Mouse (Mus musculus) testis, adult 2 months (tissue): Measurements from ENCODE around the gene Cd46.

Experiments
- CTCF ChIP-seq: fragments of 200-500 bp; IDR thresholded peaks from 2 replicates; pipeline ENCODE4 v1.5.1; 2012; ENCODE audit warnings: low read depth, mild to moderate bottlenecking, inconsistent platforms, low read length, moderate library complexity; ENCODE audit not compliant: control insufficient read depth, insufficient read depth, insufficient replicate concordance
- POLR2A ChIP-seq: fragments of 200-500 bp; IDR thresholded peaks from 2 replicates; pipeline ENCODE4 v1.6.1; 2012; ENCODE audit warnings: low read depth, mild to moderate bottlenecking, inconsistent platforms, low read length, moderate library complexity; ENCODE audit not compliant: control insufficient read depth

DNA sequence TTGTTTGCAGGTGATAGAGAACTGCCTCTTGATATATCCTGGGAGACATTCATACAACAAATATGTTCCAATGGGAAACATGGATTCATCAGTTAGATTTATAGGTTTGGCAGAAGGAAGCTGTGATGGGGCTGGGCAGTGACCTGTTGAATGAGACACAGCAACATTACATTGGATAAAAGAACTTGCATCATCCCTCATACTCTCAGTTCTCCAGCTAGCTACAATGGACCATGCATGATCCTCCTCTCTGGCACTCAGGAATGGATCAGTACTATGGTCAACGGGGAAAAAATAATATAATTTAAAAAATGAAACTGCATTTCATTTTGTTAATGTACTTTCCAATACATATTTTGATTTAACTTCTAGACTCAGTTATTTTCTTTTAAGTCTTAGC is 37.8 kb upstream of the Cd46 start:
- TF ChIP-seq CTCF (no peak), POLR2A (no peak)
